14 mouse cellular contexts compared by ENCODE assay signal in genomic region chr3:33001769-33002168, GRCm38 (mm10).
DNase-seq lines count a peak whose midpoint lies in the region; ATAC-seq and TF ChIP-seq lines count a peak whose summit lies in the region.
"Had no signal": no experiment of that assay in that cellular context is flagged by ENCODE, and none has a peak within 500 bp of the region (broad histone marks: within the 10 kb centered on the region; RNA-seq: fewer than 3 reads in every experiment).

No protein-coding gene starts in this region.

- no peaks in the 10 kb centered on the region for H3K4me1 ChIP-seq in forebrain, postnatal 0 days (ENCODE audit: insufficient read depth)
- H3K4me1 ChIP-seq in neural tube, embryonic 13.5 days (replicated peaks): peaks cover 19% of the 10 kb centered on the region
- H3K4me1 ChIP-seq: intestine, embryonic 15.5 days had no signal

- TF ChIP-seq CTCF in forebrain, postnatal 0 days (IDR thresholded peaks at IDR 0.05; ENCODE audit: low read depth): no peak

- no peaks in the 10 kb centered on the region for H3K27me3 ChIP-seq in forebrain, postnatal 0 days (ENCODE audit: insufficient read depth, low read length)
- no peaks in the 10 kb centered on the region for H3K27me3 ChIP-seq in neural tube, embryonic 13.5 days
- H3K27me3 ChIP-seq: intestine, embryonic 15.5 days had no signal

- DNase-seq in left cerebral cortex, postnatal 4 days: peak; percentile 30
- no peak for DNase-seq in left cerebral cortex, adult 8-10 months (ENCODE audit: low spot score in 2 of 2)
- peak; percentile 22 for DNase-seq in forebrain, postnatal 0 days
- DNase-seq in layer of hippocampus, adult 8-10 months (ENCODE audit: low spot score in 2 of 2): peak; percentile 64 to 74
- DNase-seq in urinary bladder, adult 2 months (ENCODE audit: low spot score): no peak
- no peak for DNase-seq in right cerebral cortex, postnatal 4 days
- DNase-seq in urinary bladder, adult 18-20 months (ENCODE audit: low spot score in 2 of 2): no peak
- DNase-seq: cerebellum, adult 11 months; heart, adult 18-20 months; kidney, postnatal 14 days; right cerebral cortex, postnatal 25 days; thymus, adult 18-20 months had no signal

- no peak overlapping the region for H3K4me2 ChIP-seq in forebrain, postnatal 0 days (ENCODE audit: low read depth)
- H3K4me2 ChIP-seq in neural tube, embryonic 13.5 days: no peak overlapping the region
- H3K4me2 ChIP-seq: intestine, embryonic 15.5 days had no signal

- WGBS in forebrain, postnatal 0 days: 56% methylated on average over 3 of the region's 3 CpGs
- 66% methylated on average over 3 of the region's 3 CpGs for WGBS in neural tube, embryonic 13.5 days

- no peak overlapping the region for H3K9ac ChIP-seq in forebrain, postnatal 0 days
- H3K9ac ChIP-seq in neural tube, embryonic 13.5 days: no peak overlapping the region
- H3K9ac ChIP-seq: intestine, embryonic 15.5 days had no signal

- H3K36me3 ChIP-seq in forebrain, postnatal 0 days (ENCODE audit: insufficient read depth): no peaks in the 10 kb centered on the region
- no peaks in the 10 kb centered on the region for H3K36me3 ChIP-seq in neural tube, embryonic 13.5 days
- H3K36me3 ChIP-seq: intestine, embryonic 15.5 days had no signal

- H3K27ac ChIP-seq in forebrain, postnatal 0 days (ENCODE audit: low read depth, low read length): no peak overlapping the region
- H3K27ac ChIP-seq in neural tube, embryonic 13.5 days (replicated peaks): 0 out of 2 replicates have a peak overlapping the region, but pooled peaks have one; percentile 6
- H3K27ac ChIP-seq: intestine, embryonic 15.5 days had no signal

- no peak overlapping the region for H3K4me3 ChIP-seq in forebrain, postnatal 0 days (ENCODE audit: low read depth, low read length)
- no peak overlapping the region for H3K4me3 ChIP-seq in neural tube, embryonic 13.5 days
- H3K4me3 ChIP-seq: intestine, embryonic 15.5 days had no signal

- intact Hi-C loops in left cerebral cortex, postnatal 4 days (cut with DNase I): no loop called here

- H3K9me3 ChIP-seq in forebrain, postnatal 0 days (ENCODE audit: low read length): no peaks in the 10 kb centered on the region
- no peaks in the 10 kb centered on the region for H3K9me3 ChIP-seq in neural tube, embryonic 13.5 days
- H3K9me3 ChIP-seq: intestine, embryonic 15.5 days had no signal

- ATAC-seq in forebrain, postnatal 0 days: no peak
- ATAC-seq in neural tube, embryonic 13.5 days (ENCODE audit: low read depth): peak; percentile 92
- ATAC-seq: intestine, embryonic 15.5 days had no signal

Comparison
In these comparisons a context has a peak if more than half of its experiments do, and no peak if none do; other contexts are left out.
1. DNase-seq: peak in left cerebral cortex, postnatal 4 days (single experiment), forebrain, postnatal 0 days (single experiment) and layer of hippocampus, adult 8-10 months (2 of 2); none in left cerebral cortex, adult 8-10 months (0 of 2), urinary bladder, adult 2 months (single experiment), right cerebral cortex, postnatal 4 days (single experiment) and urinary bladder, adult 18-20 months (0 of 2).